Mouse (Mus musculus) myocyte (in vitro differentiated cells): ENCODE data around the gene Ppp1r3c.

Experiments
- CEBPB ChIP-seq: IDR thresholded peaks from 2 replicates; pipeline ENCODE4 v1.6.1; 2011; ENCODE audit warnings: mild to moderate bottlenecking, moderate library complexity; ENCODE audit not compliant: poor library complexity, insufficient read depth, severe bottlenecking
- E2F4 ChIP-seq: IDR thresholded peaks from one replicate; pipeline ENCODE4 v1.6.1; 2011; ENCODE audit warnings: mild to moderate bottlenecking, control low read depth, moderate library complexity; ENCODE audit not compliant: insufficient read depth
- MAX ChIP-seq: IDR thresholded peaks from one replicate; pipeline ENCODE4 v1.6.1; 2011; ENCODE audit warnings: low read depth, mild to moderate bottlenecking, control low read depth
- MYOD1 ChIP-seq, 3 experiments: IDR thresholded peaks; one replicate each; pipeline ENCODE4 v1.6.1; 2011; ENCODE audit warnings: control low read depth in 2 of 3, low read depth in 2 of 3, mild to moderate bottlenecking in 2 of 3, moderate library complexity in 1 of 3; ENCODE audit not compliant: insufficient read length in 2 of 3, control insufficient read depth in 1 of 3
- MYOG ChIP-seq, 3 experiments: IDR thresholded peaks; one replicate each; pipeline ENCODE4 v1.6.1; 2011; ENCODE audit warnings: control low read depth in 2 of 3, low read depth in 2 of 3, mild to moderate bottlenecking in 2 of 3; ENCODE audit not compliant: insufficient read length in 2 of 3, control insufficient read depth in 1 of 3, insufficient read depth in 1 of 3
- POLR2A ChIP-seq: IDR thresholded peaks from one replicate; pipeline ENCODE4 v1.6.1; 2011; ENCODE audit warnings: low read depth, mild to moderate bottlenecking, control low read depth, moderate library complexity; ENCODE audit not compliant: insufficient read length

GRCm38 (mm10) chr19:36687843-36688637 is 48.4 kb downstream of the Ppp1r3c start:
- TF ChIP-seq MAX (no peak), POLR2A (no peak), MYOG (IDR thresholded peaks at IDR 0.05; ENCODE audit: control insufficient read depth in 1 of 3, insufficient read depth in 1 of 3, insufficient read length in 2 of 3, low read depth in 2 of 3) (no peak), CEBPB (no peak), E2F4 (no peak), MYOD1 (IDR thresholded peaks at IDR 0.05; ENCODE audit: control insufficient read depth in 1 of 3, insufficient read length in 2 of 3, low read depth in 2 of 3) (no peak)
